ENCODE assay signal across 12 mouse cellular contexts in genomic region chr13:51089058-51089457, GRCm38 (mm10).
"Had no signal": no experiment of that assay in that cellular context is flagged by ENCODE, and none has a peak within 500 bp of the region (broad histone marks: within the 10 kb centered on the region; RNA-seq: fewer than 3 reads in every experiment).

No protein-coding gene starts in this region.

- DNase-seq: kidney, adult 8-10 months; kidney, postnatal 10 days; kidney, postnatal 36 days; layer of hippocampus, postnatal 36 days; liver, embryonic 13.5 days; lung, embryonic 14.5 days; lung, postnatal 36 days; right cerebral cortex, adult 18-20 months; right cerebral cortex, postnatal 14 days; right cerebral cortex, postnatal 4 days; thymus, adult 18-20 months; thymus, postnatal 36 days had no signal
